Mouse (Mus musculus) neutrophil, adult 65 days (primary cell): ENCODE data around the gene Gm28035. TPM values are rescaled to one million over a fixed set of nuclear protein-coding genes. Genes with fewer than 3 reads are reported as not detected.

ENCODE experiments used
- total RNA-seq: library from RNA; stranded (reverse); gene quantifications from 2 replicates; pipeline ENCODE4 v1.2.4, GENCODE M21; 2023

Gene Gm28035
- 0.19 TPM in 1 of 2 replicates, not detected in the other for total RNA-seq

GRCm38 (mm10) chr2:30240267-30240666 is at the start of gene Gm28035:
TSS of gene Gm28035 (plus strand) at chr2:30240567.

GRCm38 (mm10) chr2:30205629-30206357 is 34.6 kb upstream of the Gm28035 start, which contains the start of gene Kyat1:
TSS of gene Kyat1 (minus strand) at chr2:30205847.

GRCm38 (mm10) chr2:30237199-30237880 is 3.0 kb upstream of the Gm28035 start, which contains the start of gene Lrrc8a:
TSS of gene Lrrc8a (plus strand) at chr2:30237715.

DNA sequence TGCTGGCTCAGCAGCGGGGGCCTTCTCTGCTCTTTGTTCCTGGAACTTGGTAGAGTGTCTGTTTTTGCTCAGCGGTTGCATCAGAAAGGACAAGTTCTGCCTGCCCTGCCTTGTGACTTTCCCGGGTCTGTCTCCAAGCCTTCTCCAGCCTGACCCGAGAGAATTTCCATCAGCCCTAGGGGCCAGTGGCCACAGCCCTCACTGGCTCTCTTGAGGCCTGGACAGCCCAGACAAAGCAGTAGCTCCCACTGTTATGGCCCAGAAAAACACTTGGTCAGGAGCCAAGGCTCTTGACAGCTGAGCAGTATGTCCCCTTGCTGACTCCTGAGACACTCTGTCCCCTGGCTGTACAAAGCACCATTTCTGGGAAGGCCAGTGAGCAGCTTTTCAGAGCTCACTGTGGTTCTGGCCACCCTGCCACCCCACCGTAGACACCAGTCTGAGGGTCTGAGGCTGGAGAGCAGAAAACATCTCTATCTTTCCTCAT is 25.4 kb downstream of the Gm28035 start, which contains the start of gene Phyhd1:
TSS of gene Phyhd1 (plus strand) at position 437 of the 487 bp plus-strand sequence.

DNA sequence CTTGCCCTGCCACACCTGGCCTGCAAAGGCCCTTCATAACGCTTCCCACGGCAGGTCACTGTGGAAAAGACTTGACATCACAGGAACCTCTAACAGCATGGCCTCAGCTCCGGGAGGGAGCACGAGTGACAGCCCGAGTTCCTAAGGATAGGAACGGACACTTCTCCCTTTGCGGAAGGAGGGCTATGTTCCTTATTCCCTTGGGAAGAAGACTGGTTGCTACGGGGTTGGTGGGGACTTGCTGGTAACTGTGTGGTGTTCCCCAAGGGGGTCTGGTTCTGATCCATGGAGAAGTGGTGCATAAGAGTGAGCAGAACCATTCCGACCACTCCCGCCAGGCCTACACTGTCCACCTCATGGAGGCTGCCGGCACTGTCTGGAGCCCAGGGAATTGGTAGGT is 40.4 kb downstream of the Gm28035 start, which contains the start of gene Gm28038:
TSS of gene Gm28038 (plus strand) at position 301 of the 400 bp plus-strand sequence.

GRCm38 (mm10) chr2:30286192-30287026 is 46.0 kb downstream of the Gm28035 start, which contains the start of the genes Dolk and Nup188:
TSS of gene Dolk (minus strand) at chr2:30286334.
TSS of gene Nup188 (plus strand) at chr2:30286397.

Other genes with a start within 250 kb of the Gm28035 start
- gene Wdr34, start 191.7 kb upstream of the Gm28035 start, total RNA-seq: 1.5 and 1.6 TPM in 2 replicates
- gene Set, start 183.2 kb upstream of the Gm28035 start, total RNA-seq: 91.9 and 105 TPM in 2 replicates
- gene Pkn3, start 162.9 kb upstream of the Gm28035 start, total RNA-seq: 3.2 and 5.1 TPM in 2 replicates
- 4.1 and 8.7 TPM in 2 replicates for gene Zdhhc12, start 146.9 kb upstream of the Gm28035 start, total RNA-seq
- 38.4 and 49.2 TPM in 2 replicates for gene Zer1, start 116.0 kb upstream of the Gm28035 start, total RNA-seq
- 41.9 and 47.4 TPM in 2 replicates for gene Tbc1d13, start 106.8 kb upstream of the Gm28035 start, total RNA-seq
- gene Endog, start 69.1 kb upstream of the Gm28035 start, total RNA-seq: 2.8 and 3.4 TPM in 2 replicates
- 6.7 and 7.5 TPM in 2 replicates for gene Spout1, start 62.1 kb upstream of the Gm28035 start, total RNA-seq
- gene Kyat1, start 34.7 kb upstream of the Gm28035 start, total RNA-seq: 1.7 and 2.7 TPM in 2 replicates
- gene Lrrc8a, start 2.9 kb upstream of the Gm28035 start, total RNA-seq: 20.1 and 24.6 TPM in 2 replicates
- gene Phyhd1, start 25.6 kb downstream of the Gm28035 start, total RNA-seq: 1.8 and 2.8 TPM in 2 replicates
- not detected in 2 replicates for gene Gm28038, start 40.5 kb downstream of the Gm28035 start, total RNA-seq
- gene Dolk, start 45.8 kb downstream of the Gm28035 start, total RNA-seq: 6.6 and 8.6 TPM in 2 replicates
- 17.5 and 23.0 TPM in 2 replicates for gene Nup188, start 45.8 kb downstream of the Gm28035 start, total RNA-seq
- gene Sh3glb2, start 118.8 kb downstream of the Gm28035 start, total RNA-seq: 14.6 and 14.7 TPM in 2 replicates
- 3.9 and 4.6 TPM in 2 replicates for gene Miga2, start 123.7 kb downstream of the Gm28035 start, total RNA-seq
- 12.6 TPM in 2 replicates for gene Dolpp1, start 151.7 kb downstream of the Gm28035 start, total RNA-seq
- gene Crat, start 175.2 kb downstream of the Gm28035 start, total RNA-seq: 26.9 and 34.8 TPM in 2 replicates
- 65.6 and 98.9 TPM in 2 replicates for gene Ptpa, start 175.5 kb downstream of the Gm28035 start, total RNA-seq
- gene Ier5l, start 233.7 kb downstream of the Gm28035 start, total RNA-seq: 1.4 and 2.5 TPM in 2 replicates